Mouse (Mus musculus) liver, embryonic 14.5 days (tissue): Measurements from ENCODE around the gene Thumpd2. TPM values are rescaled to one million over a fixed set of nuclear protein-coding genes. Genes with fewer than 3 reads are reported as not detected.

Source experiments
- ATAC-seq: fragments of 200-750 bp; cut with Nextera tagmentation; 2 replicates; pipeline ENCODE4 v1.8.0; 2017; ENCODE audit warnings: moderate number of reproducible peaks, mild to moderate bottlenecking, moderate library complexity; ENCODE audit not compliant: insufficient read depth
- DNase-seq, 3 experiments: peaks; one replicate each; pipeline ENCODE4 v3.0.0-alpha.2; 2012 to 2013; ENCODE audit warnings: low read depth in 3 of 3, low spot score in 3 of 3
- H3K27ac ChIP-seq: fragments of 300-500 bp; sonication (generic); 2 replicates; pipeline ENCODE4 v1.5.1; 2014; ENCODE audit warnings: moderate library complexity, mild to moderate bottlenecking, control low read depth, inconsistent platforms
- H3K27me3 ChIP-seq: fragments of 300-500 bp; sonication (generic); 2 replicates; pipeline ENCODE4 v1.6.1; 2014; ENCODE audit warnings: mild to moderate bottlenecking, low read length, moderate library complexity; ENCODE audit not compliant: control insufficient read depth, insufficient read depth
- H3K36me3 ChIP-seq: fragments of 300-500 bp; sonication (generic); replicated peaks from 2 replicates; pipeline ENCODE4 v1.6.1; 2014; ENCODE audit warnings: low read depth; ENCODE audit not compliant: control insufficient read depth, insufficient read depth
- H3K4me1 ChIP-seq, 2 experiments: fragments of 200-500 bp in 1 of 2; fragments of 300-500 bp in 1 of 2; sonication (generic) in 1 of 2; replicated peaks; 2 replicates each; pipeline ENCODE4 v1.6.1; 2012 to 2014; ENCODE audit warnings: antibody characterized with exemption in 1 of 2, inconsistent platforms in 1 of 2, low read length in 1 of 2; ENCODE audit not compliant: control insufficient read depth in 2 of 2, insufficient read depth in 2 of 2
- H3K4me2 ChIP-seq: fragments of 300-500 bp; sonication (generic); 2 replicates; pipeline ENCODE4 v1.6.1; 2014; ENCODE audit warnings: low read depth, mild to moderate bottlenecking, control low read depth, moderate library complexity
- H3K4me3 ChIP-seq, 2 experiments: fragments of 200-500 bp in 1 of 2; fragments of 300-500 bp in 1 of 2; sonication (generic) in 1 of 2; 2 replicates each; pipeline ENCODE4 v1.5.1; 2012 to 2014; ENCODE audit warnings: low read depth in 2 of 2, low read length in 2 of 2, mild to moderate bottlenecking in 2 of 2, control low read depth in 1 of 2, inconsistent platforms in 1 of 2, moderate library complexity in 1 of 2; ENCODE audit not compliant: insufficient read depth in 1 of 2
- H3K9ac ChIP-seq: fragments of 300-500 bp; sonication (generic); replicated peaks from 2 replicates; pipeline ENCODE4 v1.6.1; 2014; ENCODE audit warnings: mild to moderate bottlenecking, control low read depth, moderate library complexity
- H3K9me3 ChIP-seq: fragments of 300-500 bp; sonication (generic); 2 replicates; pipeline ENCODE4 v1.6.1; 2016; ENCODE audit warnings: low read length, mixed read lengths; ENCODE audit not compliant: control insufficient read depth
- CTCF ChIP-seq: IDR thresholded peaks from 2 replicates; pipeline ENCODE4 v1.5.1; 2016; ENCODE audit warnings: antibody characterized with exemption, low read depth, control low read depth
- EP300 ChIP-seq: IDR thresholded peaks from 2 replicates; pipeline ENCODE4 v1.6.1; 2016; ENCODE audit warnings: antibody characterized with exemption, low read depth
- WGBS: fragments of 180-500 bp; shearing (Covaris S2); extraction: QIAGEN DNeasy Blood & Tissue Kit; methylation state at CpG from one replicate; pipeline ENCODE4 v1.1.7; 2014; ENCODE audit not compliant: insufficient replicate concordance; 5-methylcytosine and 5-hydroxymethylcytosine counted together
- polyA plus RNA-seq, 2 experiments: library from polyadenylated mRNA; depleted of rRNA in 1 of 2; stranded (reverse) in 1 of 2; unstranded in 1 of 2; fragments of >200 nt; fragmentation: Nextera tagmentation in 1 of 2; extraction: Ambion mirVana in 1 of 2; gene quantifications; 2 replicates each; pipeline versions ENCODE4 v1.2.1 to v1.2.3; 2012 to 2014

Gene Thumpd2
- polyA plus RNA-seq, 2 experiments: 3.0 to 6.0 TPM

DNA sequence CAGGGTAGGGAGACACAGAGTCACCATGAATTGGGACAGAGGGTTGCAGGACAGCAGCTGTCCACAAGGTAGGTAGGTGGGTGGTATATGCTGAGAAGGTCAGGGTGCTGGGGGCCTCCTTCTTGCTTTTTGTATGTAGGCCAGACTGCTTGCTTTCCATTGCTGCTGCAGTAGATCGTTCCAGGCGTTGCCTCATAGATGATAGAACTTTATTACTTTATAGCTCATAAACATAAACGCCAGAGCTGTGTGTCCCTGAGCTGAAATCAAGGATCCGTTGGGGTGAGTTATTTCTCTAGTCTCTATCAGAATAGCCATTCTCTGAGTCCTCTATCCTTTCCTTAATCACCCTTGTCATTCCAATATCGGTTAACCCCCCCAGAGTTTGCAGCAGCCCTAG is 27.9 kb upstream of the Thumpd2 start:
- Histone ChIP-seq H3K4me3 (no peak overlapping the region), H3K36me3 (no peaks in the 10 kb centered on the region), H3K9me3 (no peaks in the 10 kb centered on the region), H3K27ac (no peak overlapping the region), H3K27me3 (no peaks in the 10 kb centered on the region), H3K4me2 (no peak overlapping the region), H3K9ac (no peak overlapping the region), H3K4me1 (no peaks in the 10 kb centered on the region)
- 58% methylated on average over 5 of the region's 5 CpGs for WGBS
- no peak for TF ChIP-seq EP300
- TF ChIP-seq CTCF: no peak
- ATAC-seq (no peak), DNase-seq (no peak)

DNA sequence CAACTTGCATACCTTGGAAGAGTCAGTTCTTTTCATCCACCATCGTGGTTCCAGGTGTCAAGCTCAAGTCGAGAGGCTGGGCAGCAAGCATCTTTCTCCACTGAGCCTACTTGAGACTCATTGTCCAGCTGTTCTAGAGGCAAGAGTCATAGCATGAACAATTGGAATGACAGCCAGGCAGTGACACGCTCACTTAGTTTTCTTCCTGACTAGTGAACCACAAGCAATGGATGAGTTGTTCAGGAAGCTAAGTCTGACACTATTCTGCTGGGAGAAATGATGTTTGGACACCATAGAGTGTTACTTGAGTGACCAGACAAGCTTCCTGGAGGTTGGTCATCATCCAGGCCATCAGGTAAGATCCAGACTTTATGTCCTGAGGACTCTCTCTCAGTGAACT is 24.0 kb upstream of the Thumpd2 start:
- no peaks in the 10 kb centered on the region for H3K36me3 ChIP-seq
- DNase-seq: no peak
- 38% methylated on average over 3 of the region's 3 CpGs for WGBS

DNA sequence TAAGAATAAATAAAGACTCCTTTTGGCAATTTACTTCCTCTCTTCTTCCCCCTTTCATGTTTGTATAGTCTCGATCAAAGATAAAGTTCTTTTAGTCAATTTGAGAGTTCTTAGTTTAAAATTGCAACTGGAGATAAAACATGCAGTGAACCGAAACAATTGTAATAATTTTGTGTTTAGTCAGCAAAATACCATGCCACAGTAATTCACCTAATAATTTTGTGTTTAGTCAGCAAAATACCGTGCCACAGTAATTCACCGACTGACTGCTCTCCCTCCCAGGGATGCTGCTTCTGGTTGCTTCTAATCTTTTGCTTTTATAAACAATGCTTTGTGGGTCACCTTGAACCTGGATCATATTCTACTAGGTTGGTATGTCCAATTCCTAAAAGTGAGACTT is 22.9 kb upstream of the Thumpd2 start:
- no peak overlapping the region for H3K4me3 ChIP-seq
- no peak overlapping the region for H3K4me2 ChIP-seq
- H3K9ac ChIP-seq: no peak overlapping the region
- no peaks in the 10 kb centered on the region for H3K27me3 ChIP-seq
- H3K36me3 ChIP-seq: no peaks in the 10 kb centered on the region
- WGBS: 61% methylated on average over 4 of the region's 4 CpGs
- ATAC-seq (no peak), DNase-seq (no peak)
- TF ChIP-seq EP300: no peak
- TF ChIP-seq CTCF: no peak
- no peak overlapping the region for H3K27ac ChIP-seq
- H3K9me3 ChIP-seq: no peaks in the 10 kb centered on the region
- no peaks in the 10 kb centered on the region for H3K4me1 ChIP-seq

More for the DNA sequence above, 24.0 kb upstream of the Thumpd2 start:
- H3K9me3 ChIP-seq: no peaks in the 10 kb centered on the region
- no peak overlapping the region for H3K9ac ChIP-seq
- no peak for TF ChIP-seq CTCF
- no peaks in the 10 kb centered on the region for H3K27me3 ChIP-seq
- H3K4me1 ChIP-seq: no peaks in the 10 kb centered on the region
- no peak overlapping the region for H3K27ac ChIP-seq
- H3K4me3 ChIP-seq: no peak overlapping the region
- no peak for ATAC-seq
- no peak overlapping the region for H3K4me2 ChIP-seq

DNA sequence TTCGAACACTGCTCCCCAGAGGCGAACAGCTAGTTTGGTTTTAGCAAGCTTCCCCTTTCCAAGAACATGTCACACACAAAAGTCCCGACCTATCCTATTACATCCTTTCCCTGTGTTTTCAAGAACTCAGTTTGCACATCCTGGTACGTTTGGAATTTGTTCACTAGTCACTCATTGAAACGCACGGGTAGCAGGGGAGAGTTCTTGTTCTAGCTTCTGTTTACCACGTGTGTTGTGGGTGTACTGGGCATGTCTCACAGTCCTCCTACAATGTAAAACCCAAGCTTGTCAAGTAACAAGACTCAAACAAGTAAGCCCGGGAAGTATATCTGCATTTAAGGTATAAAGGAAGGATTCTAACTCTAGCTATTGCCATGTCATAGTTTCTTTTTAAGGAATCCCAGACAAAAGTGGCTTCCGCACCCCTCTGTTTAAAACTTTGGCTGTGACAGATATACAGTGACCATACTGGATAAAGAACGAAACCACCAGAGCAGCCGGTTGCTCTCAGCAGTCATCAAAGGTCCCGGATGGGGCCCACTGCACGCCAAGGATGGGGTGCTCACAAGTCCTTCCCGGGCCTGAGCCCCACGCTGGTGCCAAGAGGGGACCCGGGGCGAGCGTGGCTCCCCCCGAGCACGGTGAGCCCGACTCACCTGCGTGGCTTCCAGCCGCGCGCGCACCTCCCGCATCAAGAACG is 453 bp downstream of the Thumpd2 start:
- WGBS: 7% methylated on average over 28 of the region's 28 CpGs
- DNase-seq (no peak), ATAC-seq (peak; percentile 80)

DNA sequence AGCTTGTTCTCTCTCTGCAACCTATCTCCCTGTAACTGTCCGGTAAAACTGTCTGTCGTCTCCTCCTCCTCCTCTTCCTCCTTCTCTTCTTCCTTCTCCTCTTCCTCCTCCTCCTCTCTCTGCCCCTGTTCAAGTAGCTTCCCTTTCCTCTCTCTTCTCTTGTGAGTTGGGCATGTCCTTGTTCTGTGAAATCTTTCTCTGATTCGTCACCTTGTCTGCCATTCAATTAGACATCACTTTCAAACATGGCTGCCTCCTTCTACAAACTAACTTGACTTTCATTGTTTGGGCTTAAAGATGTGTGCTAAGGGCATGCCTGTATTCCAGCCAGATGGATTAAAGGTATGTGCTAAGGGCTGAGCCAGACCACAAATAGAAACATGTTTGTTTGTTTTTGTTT is 1.5 kb downstream of the Thumpd2 start:
- no peak overlapping the region for H3K4me3 ChIP-seq
- 53% methylated on average over 3 of the region's 3 CpGs for WGBS
- TF ChIP-seq CTCF (no peak), EP300 (no peak)
- DNase-seq: no peak
- peaks cover 19 to 20% of the 10 kb centered on the region in 2 experiments for H3K4me1 ChIP-seq
- no peaks in the 10 kb centered on the region; the same call in 1 of the 2 replicates for H3K36me3 ChIP-seq
- no peak overlapping the region for H3K9ac ChIP-seq
- H3K9me3 ChIP-seq: no peaks in the 10 kb centered on the region
- peak overlapping the region; percentile 80 for H3K4me2 ChIP-seq
- H3K27me3 ChIP-seq: no peaks in the 10 kb centered on the region
- H3K27ac ChIP-seq: no peak overlapping the region; the same call in 1 of the 2 replicates
- no peak for ATAC-seq

More for the DNA sequence above, 453 bp downstream of the Thumpd2 start:
- peak overlapping the region; percentile 88 to 96 for H3K4me3 ChIP-seq
- TF ChIP-seq CTCF (no peak), EP300 (no peak)
- no peaks in the 10 kb centered on the region for H3K9me3 ChIP-seq
- H3K4me1 ChIP-seq: peaks cover 19 to 20% of the 10 kb centered on the region in 2 experiments
- peak overlapping the region; percentile 80 for H3K4me2 ChIP-seq
- H3K27me3 ChIP-seq: no peaks in the 10 kb centered on the region
- peak overlapping the region; percentile 95 for H3K9ac ChIP-seq
- H3K27ac ChIP-seq: peak overlapping the region; percentile 46; the same call in 1 of the 2 replicates
- no peaks in the 10 kb centered on the region; the same call in 1 of the 2 replicates for H3K36me3 ChIP-seq
